Mouse (Mus musculus) myocyte (in vitro differentiated cells): ENCODE results near the gene Eif3l.

Experiments
- MAX ChIP-seq: IDR thresholded peaks from one replicate; pipeline ENCODE4 v1.6.1; 2011; ENCODE audit warnings: low read depth, mild to moderate bottlenecking, control low read depth
- POLR2A ChIP-seq: IDR thresholded peaks from one replicate; pipeline ENCODE4 v1.6.1; 2011; ENCODE audit warnings: low read depth, mild to moderate bottlenecking, control low read depth, moderate library complexity; ENCODE audit not compliant: insufficient read length
- USF1 ChIP-seq: IDR thresholded peaks from one replicate; pipeline ENCODE4 v1.6.1; 2011; ENCODE audit warnings: low read depth, mild to moderate bottlenecking, control low read depth, moderate library complexity

GRCm38 (mm10) chr15:79079567-79079966 lies 4.6 kb downstream of the Eif3l start:
- TF ChIP-seq USF1 (no peak), POLR2A (no peak), MAX (no peak)
